Mouse (Mus musculus): ENCODE results near the gene Hist1h2bb.

Hist1h2bb gene

DNA sequence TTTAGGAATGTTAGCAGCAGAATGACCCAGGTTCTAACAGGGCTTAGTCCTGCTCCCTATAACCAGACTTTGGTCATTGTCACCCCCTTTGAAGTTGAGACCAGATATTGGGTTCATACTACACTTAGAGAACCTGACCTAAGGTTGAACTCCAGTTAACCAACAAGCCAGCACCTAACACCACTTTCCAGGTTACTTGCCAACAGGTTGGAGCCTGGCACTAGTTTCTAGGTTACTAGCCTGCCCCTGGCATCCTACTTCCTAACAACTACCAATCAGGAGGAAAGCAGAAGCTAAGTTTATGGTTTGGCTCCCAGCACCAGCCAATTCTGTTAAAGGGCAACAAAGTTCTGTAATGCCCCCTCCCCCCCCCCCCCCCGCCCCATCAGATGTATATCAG is 21.3 kb upstream of the Hist1h2bb start:
- in situ Hi-C loops (cut with MseI, MboI) = no loop called here

DNA sequence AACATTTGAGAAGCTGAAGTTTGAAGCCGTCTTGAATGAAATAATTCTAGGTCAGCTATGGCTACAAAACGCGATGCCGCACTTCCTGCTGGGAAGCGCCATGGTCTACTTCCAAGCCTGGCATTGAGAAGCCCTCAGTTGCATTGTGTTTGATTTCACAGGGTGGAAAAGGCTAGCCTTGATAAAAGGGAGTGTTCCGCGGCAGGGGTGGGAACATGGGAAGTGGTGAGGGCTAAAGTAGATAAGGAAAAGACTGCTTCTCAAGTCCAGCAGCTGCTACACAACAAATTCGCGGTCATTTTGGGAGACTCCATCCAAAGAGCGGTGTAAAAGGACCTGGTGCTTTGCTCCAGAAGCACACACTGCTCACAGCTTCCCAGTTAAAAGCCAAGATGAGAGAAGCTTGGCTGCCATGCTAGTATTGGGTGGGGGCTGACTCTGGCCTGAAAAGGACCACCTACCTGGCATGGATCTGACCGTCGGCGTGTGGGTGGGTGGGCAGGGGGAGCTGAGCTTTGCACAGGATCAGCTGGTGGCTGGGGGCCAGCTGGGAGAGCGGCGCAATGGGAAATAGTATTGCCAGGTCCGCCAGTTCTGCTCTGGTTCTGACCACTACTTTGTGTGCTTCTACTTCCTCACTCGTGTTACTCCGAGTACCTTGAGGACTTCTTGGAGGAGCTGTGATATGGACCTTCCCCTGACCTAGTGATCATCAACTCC is 17.9 kb upstream of the Hist1h2bb start:
- in situ Hi-C loops (cut with MseI, MboI) = no loop called here

DNA sequence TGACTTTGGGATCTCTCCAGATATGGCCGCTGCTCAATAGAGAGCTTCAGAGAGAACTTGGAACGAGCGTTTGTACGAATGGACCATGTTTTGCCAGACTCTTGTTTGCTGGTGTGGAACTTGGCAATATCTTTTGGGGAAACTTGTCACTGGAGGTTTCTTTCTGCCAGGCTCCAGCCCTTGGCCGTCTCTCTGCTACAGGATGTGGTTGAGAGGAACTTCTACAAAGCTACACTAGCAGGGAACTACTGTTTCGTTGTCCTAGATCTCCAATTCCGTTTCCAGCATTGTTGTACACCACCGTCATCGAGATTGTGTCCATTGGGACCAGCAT is 17.4 kb upstream of the Hist1h2bb start:
- in situ Hi-C loops (cut with MseI, MboI) = no loop called here

DNA sequence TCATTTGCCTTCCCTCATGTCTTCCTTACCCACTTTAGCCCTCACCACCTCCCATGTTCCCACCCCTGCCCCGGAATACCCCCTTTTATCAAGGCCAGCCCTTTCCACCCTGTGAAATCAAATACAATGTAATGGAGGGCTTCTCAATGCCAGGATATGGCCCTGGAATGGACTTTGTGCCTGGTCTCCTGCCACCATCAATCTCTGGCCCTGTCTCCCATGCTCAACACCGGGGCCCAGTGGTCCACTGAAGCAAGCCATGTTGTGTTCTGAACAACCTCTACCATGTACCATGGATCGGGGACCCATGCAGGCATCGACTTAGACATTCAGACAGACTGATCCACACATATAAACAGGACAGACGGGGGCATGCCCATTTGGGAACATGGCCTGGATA is 16.8 kb upstream of the Hist1h2bb start:
- in situ Hi-C loops (cut with MseI, MboI) = loop anchor here in 1 of 2 experiments (5.0 kb wide), 1 partner anchor 32 kb away; the partner anchor contains the start of genes Hist1h1t and Hist1h4c

DNA sequence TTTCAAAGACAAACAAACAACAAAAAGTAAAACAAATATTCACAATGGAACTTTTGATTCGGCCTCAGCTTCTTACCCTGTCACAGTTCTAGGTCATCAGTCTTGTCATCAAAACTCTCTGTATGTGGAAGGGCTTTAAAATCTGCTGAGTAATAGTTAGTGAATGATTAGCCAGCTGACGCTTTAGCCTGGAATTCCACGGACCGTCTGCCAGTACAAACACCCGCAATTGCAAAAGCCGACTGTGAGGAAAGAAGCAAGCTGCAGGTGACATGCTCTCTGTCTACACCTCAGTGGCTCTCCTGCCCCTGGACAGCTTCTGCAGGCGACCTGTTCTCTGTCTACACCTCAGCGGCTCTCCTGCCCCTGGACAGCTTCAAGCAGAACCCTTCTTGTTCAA is 16.1 kb upstream of the Hist1h2bb start:
- in situ Hi-C loops (cut with MseI, MboI) = loop anchor here in 1 of 2 experiments (5.0 kb wide), 1 partner anchor 33 kb away; the partner anchor contains the start of genes Hist1h1t and Hist1h4c

DNA sequence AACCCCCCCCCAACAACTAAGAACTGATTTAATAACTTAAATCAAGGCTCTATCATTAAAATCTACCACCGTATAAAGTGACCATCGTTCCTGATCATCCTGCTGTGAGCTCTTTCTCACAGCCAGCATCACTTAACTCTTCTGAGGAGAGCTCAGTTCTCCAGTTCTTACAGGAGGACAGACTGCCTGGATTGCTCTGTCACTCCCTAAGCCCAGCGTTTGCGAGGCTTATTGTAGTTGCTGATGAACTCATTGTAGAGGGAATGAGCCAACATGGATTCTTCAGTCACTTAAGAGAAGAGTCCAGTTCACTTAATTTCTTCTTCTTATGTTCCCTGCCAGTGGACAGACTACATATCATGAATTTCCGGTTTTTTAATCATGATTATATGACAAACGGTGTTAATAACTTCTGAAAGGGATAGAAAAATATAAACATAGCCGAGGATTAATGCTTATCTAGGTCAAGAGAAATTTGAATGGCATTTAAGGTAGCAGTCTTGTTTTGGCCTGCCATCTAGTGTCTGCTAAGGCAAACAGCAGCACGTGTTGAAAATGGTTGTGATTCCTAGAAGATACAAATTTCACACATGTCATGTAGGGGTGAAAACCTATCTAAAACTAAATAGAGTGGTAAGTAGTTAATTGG is 14.3 kb upstream of the Hist1h2bb start:
- in situ Hi-C loops (cut with MseI, MboI) = loop anchor here in 1 of 2 experiments (5.0 kb wide), 1 partner anchor 35 kb away; the partner anchor contains the start of genes Hist1h1t and Hist1h4c

DNA sequence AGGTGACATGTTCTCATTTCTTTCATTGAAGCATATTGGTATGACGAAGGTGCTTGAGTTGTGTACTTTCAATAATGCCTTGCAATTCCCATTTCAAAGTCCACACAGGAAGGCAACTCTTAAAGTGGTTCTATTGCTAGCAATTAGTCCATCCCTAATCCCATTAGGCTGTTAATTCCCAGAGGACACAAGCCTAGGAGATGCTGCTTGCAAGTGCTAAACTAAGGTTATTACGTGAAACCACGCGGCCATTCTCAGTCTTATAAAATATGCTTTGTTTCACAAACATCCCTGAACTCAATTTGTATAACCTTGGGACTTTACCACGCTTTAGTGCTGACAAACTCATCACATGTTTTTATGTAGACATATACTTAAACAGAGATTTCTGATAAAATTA is 9.4 kb upstream of the Hist1h2bb start:
- in situ Hi-C loops (cut with MseI, MboI) = loop anchor here in 1 of 2 experiments (5.0 kb wide), 1 partner anchor 35 kb away; no protein-coding TSS in a partner anchor

DNA sequence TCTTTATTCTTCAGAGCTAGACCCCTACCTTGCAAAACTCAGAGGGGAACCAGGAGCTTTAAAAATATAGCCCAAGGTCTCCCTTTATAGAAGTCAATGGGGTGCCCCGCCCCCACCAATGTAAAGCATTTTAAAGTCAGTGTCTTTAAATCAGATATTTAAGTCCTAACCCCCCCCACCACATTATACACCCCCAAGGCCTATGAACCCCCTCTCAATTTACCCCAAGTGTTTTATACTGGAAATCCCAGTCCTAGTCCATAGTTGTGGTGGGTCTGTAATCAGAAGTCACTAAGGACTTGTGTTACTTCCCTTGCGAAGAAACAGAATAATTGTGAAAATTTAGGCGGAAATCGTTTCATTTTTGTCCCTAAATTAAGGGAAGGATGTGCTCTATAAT is 8.5 kb upstream of the Hist1h2bb start:
- in situ Hi-C loops (cut with MseI, MboI) = loop anchor here in 1 of 2 experiments (5.0 kb wide), 1 partner anchor 36 kb away; no protein-coding TSS in a partner anchor

DNA sequence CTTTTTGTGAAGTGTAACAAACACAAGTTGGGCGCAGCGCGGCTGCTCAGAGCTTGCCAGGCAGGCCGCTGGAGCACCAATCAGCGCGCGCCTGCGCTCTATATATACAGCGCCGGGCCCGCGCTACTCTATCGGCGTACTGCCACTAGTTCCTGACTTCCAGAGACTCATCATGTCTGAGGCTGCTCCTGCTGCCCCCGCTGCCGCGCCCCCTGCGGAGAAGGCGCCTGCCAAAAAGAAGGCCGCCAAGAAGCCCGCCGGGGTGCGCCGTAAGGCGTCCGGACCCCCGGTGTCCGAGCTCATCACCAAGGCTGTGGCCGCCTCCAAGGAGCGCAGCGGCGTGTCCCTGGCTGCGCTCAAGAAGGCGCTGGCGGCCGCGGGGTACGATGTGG is 7.9 kb upstream of the Hist1h2bb start, which contains the start of gene Hist1h1c:
TSS of gene Hist1h1c (plus strand) at position 132 of the 392 bp plus-strand sequence.
- in situ Hi-C loops (cut with MseI, MboI) = loop anchor here in 1 of 2 experiments (5.0 kb wide), 1 partner anchor 36 kb away; no protein-coding TSS in a partner anchor

DNA sequence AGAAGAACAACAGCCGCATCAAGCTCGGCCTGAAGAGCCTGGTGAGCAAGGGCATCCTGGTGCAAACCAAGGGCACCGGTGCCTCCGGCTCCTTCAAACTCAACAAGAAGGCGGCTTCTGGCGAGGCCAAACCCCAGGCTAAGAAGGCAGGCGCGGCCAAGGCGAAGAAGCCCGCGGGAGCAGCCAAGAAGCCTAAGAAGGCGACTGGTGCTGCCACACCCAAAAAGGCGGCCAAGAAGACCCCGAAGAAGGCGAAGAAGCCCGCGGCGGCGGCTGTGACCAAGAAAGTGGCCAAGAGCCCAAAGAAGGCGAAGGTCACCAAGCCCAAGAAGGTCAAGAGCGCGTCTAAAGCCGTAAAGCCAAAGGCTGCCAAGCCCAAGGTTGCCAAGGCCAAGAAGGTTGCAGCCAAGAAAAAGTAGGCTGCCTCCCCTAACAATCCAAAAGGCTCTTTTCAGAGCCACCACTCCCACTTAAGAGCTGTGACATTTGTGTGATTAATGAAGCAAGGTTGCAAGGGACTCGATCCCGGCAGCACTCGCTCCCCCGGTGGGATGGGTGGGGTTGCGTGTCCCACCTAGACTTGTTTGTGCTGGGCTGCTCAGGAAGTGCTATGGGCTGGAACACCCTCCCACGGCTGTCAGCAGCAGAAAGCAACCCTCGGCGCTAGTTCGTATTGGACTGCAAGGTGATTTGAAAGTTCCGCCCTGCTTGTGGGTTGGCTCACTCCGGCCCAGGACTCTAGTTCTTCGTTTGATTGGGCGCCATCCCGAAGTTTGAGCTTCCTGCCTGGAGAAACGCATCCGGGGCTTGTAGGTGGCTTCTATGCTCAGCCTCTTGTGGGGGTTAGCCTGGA is 7.2 kb upstream of the Hist1h2bb start:
- in situ Hi-C loops (cut with MseI, MboI) = loop anchor here in 1 of 2 experiments (5.0 kb wide), 1 partner anchor 37 kb away; no protein-coding TSS in a partner anchor

DNA sequence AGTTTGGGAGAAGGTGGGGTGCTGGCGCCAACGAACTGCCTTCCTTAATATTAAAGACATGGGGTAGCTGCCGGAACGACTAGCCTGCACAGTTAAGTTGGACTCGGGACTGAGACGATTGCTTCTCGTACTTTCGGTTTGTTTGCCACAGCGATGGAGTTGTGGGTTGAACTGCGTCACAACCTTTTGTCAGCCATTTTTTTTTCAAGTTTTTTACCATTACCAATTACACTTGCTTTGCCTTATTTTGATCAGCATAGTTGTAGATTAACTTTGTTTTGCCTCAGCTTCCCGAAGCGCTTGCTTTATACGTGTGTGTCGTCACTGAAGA is 6.6 kb upstream of the Hist1h2bb start:
- in situ Hi-C loops (cut with MseI, MboI) = loop anchor here in 1 of 2 experiments (5.0 kb wide), 1 partner anchor 38 kb away; no protein-coding TSS in a partner anchor

DNA sequence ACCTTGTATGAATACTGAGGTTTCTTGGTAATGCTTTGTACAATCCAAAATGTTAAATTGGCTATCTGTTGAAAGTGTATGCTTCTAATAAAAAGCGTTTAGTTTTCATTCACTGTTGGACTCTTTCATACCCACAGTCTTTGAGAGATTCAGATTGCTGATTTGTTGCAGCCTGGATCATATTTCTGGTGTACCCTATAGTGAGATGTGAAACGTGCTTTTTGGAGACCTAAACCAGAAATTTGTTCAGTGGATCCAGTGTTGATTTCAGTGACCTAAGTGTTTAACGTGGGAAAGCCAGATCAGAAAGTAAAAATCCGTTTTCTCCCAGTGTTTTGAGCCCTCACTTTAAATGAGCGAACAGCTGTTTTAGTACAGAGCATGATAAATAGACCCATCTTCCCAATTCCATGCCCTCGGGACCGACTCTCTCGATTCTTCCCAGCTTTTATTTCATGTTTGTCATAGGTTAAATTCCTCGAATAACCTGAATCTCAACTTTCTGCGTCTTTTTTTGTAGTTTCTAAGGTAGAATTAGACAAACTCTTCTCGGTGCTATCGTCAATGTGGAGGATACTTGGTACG is 6.2 kb upstream of the Hist1h2bb start:
- in situ Hi-C loops (cut with MseI, MboI) = no loop called here

DNA sequence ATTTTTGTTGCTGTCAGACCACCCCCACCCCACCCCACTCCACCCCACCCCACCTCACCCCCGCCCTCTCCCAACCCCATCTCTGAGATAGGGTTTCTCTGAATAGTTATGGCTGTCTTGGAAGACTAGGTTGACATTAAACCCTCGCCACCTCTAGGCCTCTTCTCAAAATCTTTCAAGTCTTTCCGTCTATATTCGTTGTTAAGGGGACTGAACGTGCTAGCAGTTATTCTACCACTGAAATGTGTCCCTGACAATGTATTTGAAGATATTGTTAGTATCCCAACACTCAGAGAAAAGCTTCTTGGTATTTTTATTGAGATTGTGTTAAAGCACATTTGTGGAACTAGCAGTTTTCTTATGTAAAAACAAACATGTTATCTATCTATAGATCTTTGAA is 5.6 kb upstream of the Hist1h2bb start:
- in situ Hi-C loops (cut with MseI, MboI) = no loop called here

DNA sequence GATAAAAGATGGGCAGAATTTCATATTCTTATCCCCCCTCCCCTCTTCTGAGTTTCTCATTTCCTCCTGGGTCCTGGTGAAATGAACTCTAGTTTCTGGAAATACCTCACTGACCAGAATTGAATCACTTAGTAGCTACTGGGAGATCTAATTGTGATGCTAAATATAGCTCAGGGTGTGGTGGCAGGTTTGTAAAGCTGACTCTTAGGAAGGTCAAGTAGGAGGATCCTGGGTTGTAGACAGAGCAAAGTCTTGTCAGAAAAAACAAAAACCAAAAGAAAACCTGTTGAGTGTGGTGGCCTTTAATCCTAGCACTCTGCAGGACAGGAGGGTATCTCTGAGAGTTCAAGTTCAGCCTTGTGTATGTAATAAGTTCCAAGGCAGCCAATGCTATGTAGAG is 4.5 kb upstream of the Hist1h2bb start:
- in situ Hi-C loops (cut with MseI, MboI) = no loop called here

DNA sequence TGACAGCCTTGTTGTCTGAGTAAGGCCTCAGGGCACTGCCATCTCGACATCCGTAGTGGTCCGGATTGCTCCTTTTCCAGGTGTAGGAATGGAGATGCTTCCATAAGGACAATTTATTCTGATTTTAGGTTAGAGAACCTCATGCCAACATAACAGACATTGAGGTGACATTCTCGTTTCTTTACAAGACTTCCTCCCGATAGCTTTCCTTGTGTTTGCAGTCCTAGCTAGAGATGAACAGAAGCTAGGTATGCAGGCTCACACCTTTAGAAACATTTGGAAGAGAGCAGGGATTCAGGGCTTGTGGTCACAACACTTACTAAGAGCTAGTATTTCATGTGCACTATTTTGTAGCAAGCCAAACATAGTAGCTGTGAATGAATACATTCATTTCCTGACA is 3.3 kb upstream of the Hist1h2bb start:
- in situ Hi-C loops (cut with MseI, MboI) = no loop called here

DNA sequence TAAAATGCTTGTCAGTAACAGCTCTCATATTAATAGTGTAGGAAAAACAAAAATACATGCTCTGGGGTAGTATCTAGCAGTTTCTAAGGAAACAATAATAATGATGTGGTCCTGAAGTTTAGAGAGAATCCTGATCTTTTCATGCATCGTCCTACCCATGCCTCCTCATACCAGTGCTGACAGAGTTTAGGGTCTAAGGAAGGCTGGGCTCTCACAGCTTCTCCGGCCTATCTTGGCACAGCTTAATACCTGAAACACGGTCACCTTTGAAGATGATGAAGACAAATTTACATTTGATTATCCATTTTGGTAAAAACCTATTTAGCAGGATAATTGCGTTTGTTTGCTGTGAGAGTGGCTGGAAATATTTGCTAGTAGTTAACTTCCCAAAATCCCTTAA is 2.6 kb upstream of the Hist1h2bb start:
- in situ Hi-C loops (cut with MseI, MboI) = no loop called here

DNA sequence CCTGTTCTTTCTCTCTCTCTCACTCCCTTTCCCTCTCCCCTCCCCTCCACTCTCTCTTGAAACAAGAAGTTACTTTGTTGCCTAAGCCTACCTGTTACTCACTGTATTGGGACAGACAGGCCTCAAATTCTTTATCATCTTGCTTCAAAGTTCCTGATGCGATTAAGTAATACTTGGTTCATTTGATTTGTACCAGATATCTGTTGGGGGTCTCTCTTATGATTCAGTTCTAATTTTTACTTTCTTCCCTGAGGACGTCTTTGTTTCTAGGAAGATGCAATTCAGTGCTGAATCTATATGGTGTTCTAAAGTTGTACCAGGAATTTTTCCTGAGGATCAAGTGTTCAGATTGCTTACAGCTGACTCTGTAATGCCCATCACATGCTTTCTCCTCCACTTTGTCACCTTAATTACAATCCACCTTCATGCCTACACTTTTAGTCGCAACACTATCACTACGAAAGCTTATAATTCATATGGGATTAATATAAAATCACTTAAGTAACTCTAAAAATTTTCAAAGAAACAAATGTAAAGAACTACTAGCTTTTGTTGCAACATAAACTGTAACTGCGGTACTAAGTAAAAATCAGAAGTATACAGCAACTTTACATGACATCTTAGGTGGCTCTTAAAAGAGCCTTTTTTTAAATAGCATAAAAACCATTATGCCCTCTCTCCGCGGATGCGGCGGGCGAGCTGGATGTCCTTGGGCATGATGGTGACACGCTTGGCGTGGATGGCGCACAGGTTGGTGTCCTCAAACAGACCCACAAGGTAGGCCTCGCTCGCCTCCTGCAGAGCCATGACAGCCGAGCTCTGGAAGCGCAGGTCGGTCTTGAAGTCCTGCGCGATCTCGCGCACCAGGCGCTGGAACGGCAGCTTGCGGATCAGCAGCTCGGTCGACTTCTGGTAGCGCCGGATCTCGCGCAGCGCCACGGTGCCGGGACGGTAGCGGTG is 1.8 kb upstream of the Hist1h2bb start:
- in situ Hi-C loops (cut with MseI, MboI) = no loop called here

DNA sequence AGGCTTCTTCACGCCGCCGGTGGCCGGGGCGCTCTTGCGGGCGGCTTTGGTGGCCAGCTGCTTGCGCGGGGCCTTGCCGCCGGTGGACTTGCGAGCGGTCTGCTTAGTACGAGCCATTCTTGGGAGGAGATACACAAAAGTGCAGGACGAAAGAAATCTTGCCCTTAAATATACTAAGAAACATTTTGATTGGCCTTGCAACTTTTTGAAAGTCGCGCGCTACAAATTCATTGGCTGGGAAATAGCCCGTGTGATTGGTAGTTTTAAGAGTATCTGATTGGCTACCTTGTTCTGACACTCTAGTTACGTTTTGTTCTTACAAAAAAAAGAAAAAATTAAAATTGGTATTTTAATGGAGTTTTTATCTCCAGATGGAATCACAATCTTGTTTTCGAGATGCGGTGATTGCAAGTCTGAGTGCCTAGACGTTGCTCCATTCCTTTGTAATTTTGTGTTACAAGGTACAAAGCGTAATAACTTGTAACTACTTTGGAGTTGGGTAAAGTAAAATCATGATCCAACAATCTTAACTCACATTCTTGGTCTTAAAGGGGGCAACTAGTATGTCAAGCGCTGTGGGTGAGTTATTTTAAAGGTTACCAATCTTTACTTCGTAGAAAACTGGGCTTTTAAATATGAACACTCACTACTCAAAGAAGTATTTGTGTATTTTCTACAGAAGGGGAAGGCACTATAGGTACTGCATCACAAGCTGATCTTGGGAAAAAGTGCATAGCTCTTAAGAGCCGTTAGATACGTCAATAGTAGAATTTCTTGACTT is 963 bp upstream of the Hist1h2bb start, which contains the start of gene Hist1h3c:
TSS of gene Hist1h3c (minus strand) at position 222 of the 781 bp plus-strand sequence.
- in situ Hi-C loops (cut with MseI, MboI) = no loop called here

DNA sequence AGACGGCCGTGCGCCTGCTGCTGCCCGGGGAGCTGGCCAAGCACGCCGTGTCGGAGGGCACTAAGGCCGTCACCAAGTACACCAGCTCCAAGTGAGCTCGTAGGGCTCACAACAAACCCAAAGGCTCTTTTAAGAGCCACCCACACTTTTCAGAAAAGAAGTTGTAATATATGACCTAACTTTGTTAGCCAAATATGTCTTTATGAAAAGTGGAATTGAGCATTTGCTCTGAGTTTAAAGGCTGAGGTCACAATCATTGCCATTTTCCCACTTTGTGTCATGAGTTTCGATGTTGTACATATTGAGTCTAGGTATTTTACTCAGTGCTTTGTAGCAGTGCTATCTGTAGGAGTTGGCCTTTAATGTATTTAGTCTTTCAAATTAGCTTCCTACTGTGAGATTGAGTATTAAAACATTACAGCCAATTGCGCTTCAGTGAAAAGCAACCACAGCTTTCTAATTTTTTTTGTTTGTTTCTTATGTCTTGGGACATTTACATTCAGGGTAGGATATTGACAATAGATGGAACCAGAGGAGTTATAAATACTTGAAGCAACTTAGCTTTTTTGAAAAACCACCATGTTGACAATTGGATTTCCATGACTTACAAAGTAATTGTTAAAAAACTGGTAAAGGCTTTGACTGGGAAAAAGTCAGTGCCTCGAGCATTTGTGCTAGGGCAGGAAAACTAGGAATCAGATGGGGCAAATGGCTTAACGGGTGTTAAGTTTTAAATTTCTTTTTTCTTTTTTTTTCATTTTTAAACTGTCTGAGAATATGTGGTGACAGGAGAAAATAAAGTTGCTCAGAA is 752 bp downstream of the Hist1h2bb start:
- in situ Hi-C loops (cut with MseI, MboI) = no loop called here
